Mouse (Mus musculus) B cell, adult 62 days (primary cell): ENCODE data around the gene Eef1g. TPM values are rescaled to one million over a fixed set of nuclear protein-coding genes. Genes with fewer than 3 reads are reported as not detected.

Experiments used
- total RNA-seq: library from RNA; stranded (reverse); gene quantifications from 4 replicates; pipeline ENCODE4 v1.2.4, GENCODE M21; 2023

Gene Eef1g
- 481 to 522 TPM (median 501 TPM) in 4 replicates for total RNA-seq

GRCm38 (mm10) chr19:8966590-8967372 is at the start of gene Eef1g:
Gene Eef1g (plus strand): TSS chr19:8967041.

GRCm38 (mm10) chr19:8920073-8920736 is 46.6 kb upstream of the Eef1g start, which contains the start of gene B3gat3:
Gene B3gat3 (plus strand): TSS chr19:8920374.

GRCm38 (mm10) chr19:8929224-8930088 is 37.4 kb upstream of the Eef1g start, which contains the start of the genes Rom1 and Eml3:
Gene Rom1 (minus strand): TSS chr19:8929356.
Gene Eml3 (plus strand): TSS chr19:8929552.

GRCm38 (mm10) chr19:8941515-8942217 is 25.2 kb upstream of the Eef1g start, which contains the start of gene Mta2:
Gene Mta2 (plus strand): TSS chr19:8941875.

GRCm38 (mm10) chr19:8953135-8954039 is 13.5 kb upstream of the Eef1g start, which contains the start of gene Tut1:
Gene Tut1 (plus strand): TSS chr19:8953847.

GRCm38 (mm10) chr19:8989066-8989566 is 22.3 kb downstream of the Eef1g start, which contains the start of gene Ahnak:
Gene Ahnak (plus strand): TSS chr19:8989284.

Other genes starting within 250 kb of the Eef1g start
- gene Slc3a2, start 243.7 kb upstream of the Eef1g start, total RNA-seq = 230 to 247 TPM (median 235 TPM) in 4 replicates
- gene Wdr74, start 231.2 kb upstream of the Eef1g start, total RNA-seq = 62.8 to 83.7 TPM (median 79.5 TPM) in 4 replicates
- gene 1700092M07Rik, start 226.3 kb upstream of the Eef1g start, total RNA-seq = 3.0 to 7.4 TPM (median 4.7 TPM) in 4 replicates
- gene Stx5a, start 225.6 kb upstream of the Eef1g start, total RNA-seq = 237 to 245 TPM (median 241 TPM) in 4 replicates
- 377 to 393 TPM (median 389 TPM) in 4 replicates for gene Nxf1, start 210.0 kb upstream of the Eef1g start, total RNA-seq
- gene Tmem223, start 196.0 kb upstream of the Eef1g start, total RNA-seq = 26.2 to 31.3 TPM (median 28.9 TPM) in 4 replicates
- 63.6 to 73.3 TPM (median 71.5 TPM) in 4 replicates for gene Tmem179b, start 192.6 kb upstream of the Eef1g start, total RNA-seq
- gene Taf6l, start 180.6 kb upstream of the Eef1g start, total RNA-seq = 20.5 to 27.0 TPM (median 24.5 TPM) in 4 replicates
- 58.1 to 65.7 TPM (median 60.7 TPM) in 4 replicates for gene Polr2g, start 168.5 kb upstream of the Eef1g start, total RNA-seq
- 1.3 to 2.0 TPM (median 1.6 TPM) in 4 replicates for gene Zbtb3, start 164.5 kb upstream of the Eef1g start, total RNA-seq
- gene Ttc9c, start 147.7 kb upstream of the Eef1g start, total RNA-seq = 28.9 to 33.7 TPM (median 30.1 TPM) in 4 replicates
- 104 to 114 TPM (median 109 TPM) in 4 replicates for gene Hnrnpul2, start 147.0 kb upstream of the Eef1g start, total RNA-seq
- gene AC129217.1, start 137.3 kb upstream of the Eef1g start, total RNA-seq = 6.4 to 30.3 TPM (median 16.5 TPM) in 4 replicates
- 45.4 to 52.9 TPM (median 48.9 TPM) in 4 replicates for gene Bscl2, start 129.6 kb upstream of the Eef1g start, total RNA-seq
- not detected in 4 replicates for gene Gng3, start 127.8 kb upstream of the Eef1g start, total RNA-seq
- gene Lrrn4cl, start 116.3 kb upstream of the Eef1g start, total RNA-seq = 0.32 to 0.75 TPM (median 0.51 TPM) in 4 replicates
- 133 to 143 TPM (median 140 TPM) in 4 replicates for gene Ubxn1, start 95.5 kb upstream of the Eef1g start, total RNA-seq
- 20.6 to 24.9 TPM (median 22.3 TPM) in 4 replicates for gene Uqcc3, start 86.1 kb upstream of the Eef1g start, total RNA-seq
- 5.1 to 16.0 TPM (median 14.2 TPM) in 4 replicates for gene Lbhd1, start 83.3 kb upstream of the Eef1g start, total RNA-seq
- not detected in 4 replicates for gene Gm49403, start 83.1 kb upstream of the Eef1g start, total RNA-seq
- gene 1810009A15Rik, start 78.2 kb upstream of the Eef1g start, total RNA-seq = 32.7 to 40.6 TPM (median 37.3 TPM) in 4 replicates
- gene Gm49416, start 78.1 kb upstream of the Eef1g start, total RNA-seq = 4.7 to 5.0 TPM in 2 of 4 replicates, not detected in the others
- gene Ints5, start 74.0 kb upstream of the Eef1g start, total RNA-seq = 17.6 to 20.4 TPM (median 19.8 TPM) in 4 replicates
- 148 to 156 TPM (median 152 TPM) in 4 replicates for gene Ganab, start 69.0 kb upstream of the Eef1g start, total RNA-seq
- gene B3gat3, start 46.7 kb upstream of the Eef1g start, total RNA-seq = 62.7 to 65.2 TPM (median 64.4 TPM) in 4 replicates
- gene Rom1, start 37.7 kb upstream of the Eef1g start, total RNA-seq = 4.1 to 5.4 TPM (median 5.0 TPM) in 4 replicates
- gene Eml3, start 37.5 kb upstream of the Eef1g start, total RNA-seq = 90.1 to 96.3 TPM (median 93.0 TPM) in 4 replicates
- gene Mta2, start 25.2 kb upstream of the Eef1g start, total RNA-seq = 193 to 211 TPM (median 196 TPM) in 4 replicates
- gene Tut1, start 13.2 kb upstream of the Eef1g start, total RNA-seq = 44.1 to 51.1 TPM (median 47.8 TPM) in 4 replicates
- gene Ahnak, start 22.2 kb downstream of the Eef1g start, total RNA-seq = 135 to 153 TPM (median 149 TPM) in 4 replicates
- not detected in 4 replicates for gene Scgb1a1, start 120.9 kb downstream of the Eef1g start, total RNA-seq
- gene Asrgl1, start 168.6 kb downstream of the Eef1g start, total RNA-seq = 20.9 to 32.7 TPM (median 25.2 TPM) in 4 replicates